ENCODE assay signal across 9 mouse cellular contexts in genomic region chr9:98417919-98418318, GRCm38 (mm10). TPM values are rescaled to one million over a fixed set of nuclear protein-coding genes. Genes with fewer than 3 reads are reported as not detected.
DNase-seq lines count a peak whose midpoint lies in the region; ATAC-seq and TF ChIP-seq lines count a peak whose summit lies in the region.
"Had no signal": no experiment of that assay in that cellular context is flagged by ENCODE, and none has a peak within 500 bp of the region (broad histone marks: within the 10 kb centered on the region; RNA-seq: fewer than 3 reads in every experiment).

No protein-coding gene starts in this region.

- H3K36me3 ChIP-seq in lung, embryonic 15.5 days = no peaks in the 10 kb centered on the region

- H3K4me1 ChIP-seq in lung, embryonic 15.5 days = no peaks in the 10 kb centered on the region

- TF ChIP-seq CTCF in left cerebral cortex, adult 2 months (IDR thresholded peaks at IDR 0.05) = peak; percentile 62
- peak; percentile 68 for TF ChIP-seq CTCF in Patski (IDR thresholded peaks at IDR 0.05)

- no peak for DNase-seq in left cerebral cortex, adult 2 months (ENCODE audit: extremely low spot score in 1 of 2, low spot score in 2 of 2)
- no peak for DNase-seq in left cerebral cortex, adult 8-10 months (ENCODE audit: low spot score in 2 of 2)
- DNase-seq in Patski (ENCODE audit: low read depth, low spot score) (no peak), MN1 (ENCODE audit: low spot score) (no peak)
- peak; percentile 51 to 55 for DNase-seq in heart, postnatal 10 days
- no peak for DNase-seq in urinary bladder, postnatal 10 days (ENCODE audit: low spot score)
- DNase-seq in adrenal gland, adult 18-20 months (ENCODE audit: low spot score in 2 of 2) = no peak

- H3K9me3 ChIP-seq in lung, embryonic 15.5 days = no peaks in the 10 kb centered on the region

- CTCF ChIA-PET in Patski (lab: Charles Lee) = interaction anchor here (0.8 to 1.9 kb wide), 3 partner anchors 15 to 127 kb away, joined by 3 to 8 read pairs (median 4); no protein-coding TSS in a partner anchor

- no peak overlapping the region for H3K4me3 ChIP-seq in left cerebral cortex, adult 2 months
- no peak overlapping the region for H3K4me3 ChIP-seq in lung, embryonic 15.5 days
- H3K4me3 ChIP-seq: megakaryocyte, embryonic 14.5 days had no signal

- WGBS in lung, embryonic 15.5 days = 36% methylated on average over 7 of the region's 7 CpGs

- H3K9ac ChIP-seq in lung, embryonic 15.5 days = no peak overlapping the region

- H3K27ac ChIP-seq in left cerebral cortex, adult 2 months = no peak overlapping the region
- no peak overlapping the region for H3K27ac ChIP-seq in lung, embryonic 15.5 days

- intact Hi-C loops in left cerebral cortex, adult 2 months (cut with DNase I) = loop anchor here (2.0 kb wide), 1 partner anchor 121 kb away; no protein-coding TSS in a partner anchor
- intact Hi-C loops in heart, postnatal 10 days (cut with DNase I) = loop anchor here (1.0 kb wide), 1 partner anchor 120 kb away; no protein-coding TSS in a partner anchor

- no peak overlapping the region for H3K4me2 ChIP-seq in lung, embryonic 15.5 days

- H3K27me3 ChIP-seq in Patski = no peaks in the 10 kb centered on the region
- no peaks in the 10 kb centered on the region for H3K27me3 ChIP-seq in lung, embryonic 15.5 days

- in situ Hi-C loops in Patski (cut with MboI; ENCODE audit: low pct_unique_long_range_greater_than_20kb) = loop anchor here (5.0 to 10.0 kb wide), 2 partner anchors 119 to 383 kb away; partner anchors contain the start of gene Clstn2

- ATAC-seq in Patski = no peak
- peak; percentile 66 for ATAC-seq in lung, embryonic 15.5 days (ENCODE audit: borderline replicate concordance, extremely low read depth, low FRiP score, low TSS enrichment)

- POLR2A ChIA-PET in Patski (lab: Charles Lee) = no interaction called here

RNA-seq across cellular contexts. Expression of gene Rbp1, which starts 4.8 kb away (rescaled TPM):
- 1 to 10 TPM; 4.7 to 6.4 TPM for total RNA-seq in left cerebral cortex, adult 2 months (2021)
- total RNA-seq in left cerebral cortex, adult 8-10 months (2022) = 1 to 10 TPM; 4.9 to 6.4 (median 5.8) TPM
- polyA plus RNA-seq in Patski (2021) = 0.24 TPM
- total RNA-seq in heart, postnatal 10 days (2021) = 10 to 100 TPM; 13.1 to 14.6 TPM
- polyA plus RNA-seq in lung, embryonic 15.5 days (2015; fragmentation: Nextera tagmentation; extraction: Ambion mirVana) = 103 and 109 TPM in 2 replicates
- total RNA-seq in adrenal gland, adult 18-20 months (2021) = 1 to 10 TPM; 5.4 to 6.3 TPM

Comparison
In these comparisons a context has a peak if more than half of its experiments do, and no peak if none do; other contexts are left out.
1. DNase-seq: peak in heart, postnatal 10 days (2 of 2); none in left cerebral cortex, adult 2 months (0 of 2), left cerebral cortex, adult 8-10 months (0 of 2), Patski (single experiment), MN1 (single experiment), urinary bladder, postnatal 10 days (single experiment) and adrenal gland, adult 18-20 months (0 of 2).